Mouse (Mus musculus): Measurements from ENCODE around the gene Car5a.
A peak's percentile ranks its signal among the peaks of the same experiment; 100 is the strongest.

Gene Car5a

GRCm38 (mm10) chr8:121906542-121907512, 37.9 kb downstream of the Car5a start:
- peak; percentile 36 for DNase-seq (ENCODE audit: low spot score)

- DNase-seq (ENCODE audit: low spot score), result no peak
These were observed 38.8 kb downstream of the Car5a start for GRCm38 (mm10) chr8:121905864-121906263.

- no peak for DNase-seq (ENCODE audit: low spot score)
These were observed 39.3 kb downstream of the Car5a start for GRCm38 (mm10) chr8:121905420-121905819.

- no peak for DNase-seq (ENCODE audit: low spot score)
These were observed 39.7 kb downstream of the Car5a start for GRCm38 (mm10) chr8:121904999-121905398.

- no peak for DNase-seq (ENCODE audit: low spot score)
These were observed 40.7 kb downstream of the Car5a start for GRCm38 (mm10) chr8:121903977-121904376.

GRCm38 (mm10) chr8:121901498-121902236, 43.0 kb downstream of the Car5a start:
- no peak for DNase-seq (ENCODE audit: low spot score)

GRCm38 (mm10) chr8:121899180-121900044, 45.3 kb downstream of the Car5a start:
- DNase-seq (ENCODE audit: low spot score), result peak; percentile 67

- DNase-seq (ENCODE audit: low spot score), result peak; percentile 72
These were observed 46.2 kb downstream of the Car5a start for GRCm38 (mm10) chr8:121898401-121898931.

GRCm38 (mm10) chr8:121897871-121898381, 46.8 kb downstream of the Car5a start:
- DNase-seq (ENCODE audit: low spot score), result no peak

GRCm38 (mm10) chr8:121897205-121897604, 47.5 kb downstream of the Car5a start:
- no peak for DNase-seq (ENCODE audit: low spot score)

GRCm38 (mm10) chr8:121896476-121897145, 48.1 kb downstream of the Car5a start:
- no peak for DNase-seq (ENCODE audit: low spot score)

GRCm38 (mm10) chr8:121895910-121896309, 48.8 kb downstream of the Car5a start:
- DNase-seq (ENCODE audit: low spot score), result no peak

GRCm38 (mm10) chr8:121892875-121893274, 51.8 kb downstream of the Car5a start:
- no peak for DNase-seq (ENCODE audit: low spot score)

GRCm38 (mm10) chr8:121889810-121890785, 54.6 kb downstream of the Car5a start:
- DNase-seq (ENCODE audit: low spot score), result no peak

- DNase-seq (ENCODE audit: low spot score), result no peak
These were observed 55.4 kb downstream of the Car5a start for GRCm38 (mm10) chr8:121889317-121889716.

- DNase-seq (ENCODE audit: low spot score), result no peak
These were observed 57.2 kb downstream of the Car5a start for GRCm38 (mm10) chr8:121887547-121887946.

GRCm38 (mm10) chr8:121885433-121885832, 59.3 kb downstream of the Car5a start:
- DNase-seq (ENCODE audit: low spot score), result no peak

GRCm38 (mm10) chr8:121885001-121885400, 59.7 kb downstream of the Car5a start:
- DNase-seq (ENCODE audit: low spot score), result no peak

- no peak for DNase-seq (ENCODE audit: low spot score)
These were observed 60.5 kb downstream of the Car5a start for GRCm38 (mm10) chr8:121884181-121884580.

GRCm38 (mm10) chr8:121881921-121882320, 62.8 kb downstream of the Car5a start:
- DNase-seq (ENCODE audit: low spot score), result no peak

All from spleen, adult 12 weeks (tissue).